Mouse (Mus musculus) cerebellum, adult 9-11 months (tissue): ENCODE results near the gene Pbx2.

Experiments
- DNase-seq: peaks from one replicate; pipeline ENCODE4 v3.0.0; 2022

Gene Pbx2

DNA sequence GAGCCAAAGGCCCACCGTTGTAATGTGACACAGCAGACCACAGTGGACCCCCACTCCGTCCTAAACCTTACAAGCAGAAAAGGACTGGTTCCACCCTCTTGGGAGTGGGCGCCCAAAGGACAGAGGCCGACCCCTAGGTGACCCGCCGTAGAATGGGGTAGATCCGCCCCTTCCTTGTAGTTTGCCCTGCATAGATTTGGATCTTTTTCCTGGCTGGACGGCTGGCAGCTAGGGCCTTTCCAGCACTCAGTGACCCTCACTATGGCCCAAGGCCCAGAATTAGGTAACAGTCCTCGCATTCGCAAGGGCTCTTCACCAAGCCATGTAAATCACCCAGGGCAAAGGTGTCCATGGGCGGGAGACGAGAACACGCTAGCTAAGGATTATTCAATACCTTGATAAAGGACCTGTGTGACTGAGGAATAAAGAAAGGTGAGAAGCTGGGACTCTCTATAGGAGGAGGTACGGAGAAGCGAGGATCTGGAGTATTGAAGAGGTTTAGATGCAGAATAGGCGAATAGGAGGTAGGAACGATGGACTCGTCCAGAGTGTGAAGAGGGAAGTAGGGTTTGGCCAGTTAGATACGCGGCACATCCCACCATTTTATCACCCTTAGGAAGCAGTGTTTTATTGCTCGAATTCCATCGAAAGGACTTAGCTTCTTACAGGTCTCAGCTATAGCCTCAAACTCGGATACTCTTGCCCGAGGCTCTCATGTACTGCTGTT, 13.6 kb downstream of the Pbx2 start:
- no peak for DNase-seq

DNA sequence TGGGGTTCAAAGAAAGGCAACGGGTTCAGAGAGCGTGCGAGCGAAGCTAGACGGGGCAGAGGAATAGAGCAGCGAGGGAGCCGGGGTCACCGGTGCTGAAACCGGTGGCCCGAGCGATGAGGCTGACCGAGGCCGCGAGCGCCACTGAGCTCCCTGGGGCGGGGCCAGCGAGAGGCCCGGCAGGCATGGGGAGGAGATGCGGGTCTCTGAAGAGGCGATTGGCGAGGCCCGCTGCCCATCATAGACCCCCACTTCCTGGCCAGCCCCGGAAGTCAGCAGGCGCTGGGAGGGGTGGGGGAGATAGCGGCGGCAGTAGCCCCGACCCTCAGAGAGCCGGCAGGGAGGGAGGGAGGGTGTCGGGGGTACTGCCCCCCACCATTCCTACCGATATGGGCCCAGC, 14.5 kb downstream of the Pbx2 start:
- DNase-seq: peak; percentile 97

DNA sequence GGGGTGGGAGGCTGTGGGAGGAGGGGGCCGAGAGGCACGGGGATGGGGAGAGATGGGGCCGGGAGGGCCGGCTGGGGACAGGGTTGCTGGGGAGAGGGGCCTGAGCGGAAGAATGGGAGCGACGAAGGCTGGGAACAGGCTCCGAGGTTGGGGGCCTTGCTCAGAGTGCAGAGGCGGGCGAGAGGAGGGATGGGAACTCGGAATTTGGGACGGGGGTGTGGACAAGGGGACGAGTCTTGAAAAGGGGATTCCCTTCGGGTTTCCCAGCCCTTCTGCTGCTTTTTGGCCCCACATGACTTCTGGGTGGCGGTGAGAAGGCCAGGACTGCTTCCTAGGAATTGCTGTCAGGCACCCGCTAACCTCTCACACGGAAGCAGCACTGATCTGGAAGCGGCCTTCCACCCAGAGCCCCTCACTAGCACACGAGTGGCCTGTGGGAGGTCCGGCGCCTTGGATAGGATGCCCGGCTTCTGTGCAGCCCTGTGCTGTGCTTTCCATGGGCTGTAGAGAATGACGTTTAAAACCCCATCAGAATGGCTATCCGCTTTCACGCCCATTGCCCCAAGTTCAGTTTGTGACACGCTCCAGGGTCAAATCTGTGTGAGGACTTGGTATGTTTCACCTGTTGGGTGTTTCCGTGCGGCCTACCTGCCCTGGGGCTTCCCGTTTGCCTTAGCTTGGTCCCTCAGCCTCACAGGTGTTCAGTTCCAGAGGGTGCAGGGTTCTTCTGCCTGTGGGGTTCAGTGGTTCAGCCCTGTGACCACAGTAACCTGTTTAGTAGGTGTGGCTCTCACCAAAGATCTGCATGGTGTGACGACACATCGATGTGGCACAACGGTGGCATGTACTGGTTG, 15.3 kb downstream of the Pbx2 start:
- DNase-seq: peak; percentile 74

DNA sequence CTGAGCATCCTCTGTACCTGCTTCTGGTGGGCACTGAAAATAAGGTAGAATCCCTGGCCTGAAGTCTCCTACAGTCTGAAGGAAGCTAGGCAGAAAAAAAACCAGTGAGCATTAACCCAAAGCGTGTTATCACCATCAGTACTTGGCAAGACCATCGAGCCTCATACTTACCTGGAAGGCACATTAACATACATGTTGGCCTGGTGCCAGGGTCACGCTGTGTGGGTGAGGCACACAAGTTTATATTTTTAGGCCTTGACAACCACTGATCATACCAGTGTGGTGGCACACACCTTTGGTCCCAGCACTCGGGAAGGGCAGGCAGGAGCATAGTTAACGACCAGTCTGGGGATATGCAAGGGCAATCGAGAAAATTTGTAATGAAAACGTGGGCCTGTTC, 16.9 kb downstream of the Pbx2 start:
- DNase-seq: no peak

DNA sequence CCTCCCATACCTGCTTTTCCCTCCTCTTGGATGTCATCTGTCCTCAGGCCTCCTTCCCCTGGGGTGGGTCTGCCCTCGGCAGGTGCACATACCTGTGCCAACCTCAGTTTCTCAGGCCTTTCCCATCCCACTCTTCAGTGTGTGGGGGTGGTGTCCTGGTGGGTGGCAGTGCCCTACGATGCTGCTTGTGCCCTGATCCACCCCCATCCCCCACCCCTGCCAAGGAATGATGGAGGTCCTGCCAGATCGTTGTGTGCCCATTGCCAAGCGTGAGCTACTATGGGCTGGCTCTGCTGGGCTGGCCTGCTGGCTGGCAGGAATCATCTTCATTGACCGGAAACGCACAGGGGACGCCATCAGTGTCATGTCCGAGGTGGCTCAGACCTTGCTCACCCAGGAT, 20.0 kb downstream of the Pbx2 start:
- no peak for DNase-seq

DNA sequence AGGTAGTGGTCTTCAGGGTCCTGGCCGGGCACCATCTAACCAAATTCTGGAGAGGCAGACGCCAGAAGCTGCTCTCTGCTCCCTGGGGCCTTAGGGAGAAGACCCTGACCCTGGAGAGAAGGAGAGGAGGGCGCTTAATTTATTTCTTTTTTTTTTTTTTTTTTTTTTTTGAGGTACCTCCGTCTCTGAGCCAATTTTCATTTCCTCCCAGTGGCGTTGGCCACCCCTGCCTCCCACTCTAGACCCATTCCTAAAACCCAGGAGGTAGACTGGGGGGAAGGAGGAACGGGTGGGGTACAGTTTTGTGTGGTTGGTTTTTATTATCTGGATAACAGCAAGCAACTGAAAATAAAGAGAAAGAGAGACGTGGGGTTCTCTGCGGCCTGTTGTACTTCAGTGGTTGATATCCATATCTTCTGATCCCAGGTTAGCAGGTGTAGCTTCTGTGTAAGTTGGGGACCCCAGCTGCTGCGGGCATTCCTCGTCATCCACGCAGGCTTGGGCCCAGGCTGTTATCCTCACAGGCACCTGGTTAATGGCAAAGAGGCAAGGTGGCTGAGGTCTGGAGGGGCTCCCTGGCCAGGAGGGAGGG, 22.1 kb downstream of the Pbx2 start:
- no peak for DNase-seq

DNA sequence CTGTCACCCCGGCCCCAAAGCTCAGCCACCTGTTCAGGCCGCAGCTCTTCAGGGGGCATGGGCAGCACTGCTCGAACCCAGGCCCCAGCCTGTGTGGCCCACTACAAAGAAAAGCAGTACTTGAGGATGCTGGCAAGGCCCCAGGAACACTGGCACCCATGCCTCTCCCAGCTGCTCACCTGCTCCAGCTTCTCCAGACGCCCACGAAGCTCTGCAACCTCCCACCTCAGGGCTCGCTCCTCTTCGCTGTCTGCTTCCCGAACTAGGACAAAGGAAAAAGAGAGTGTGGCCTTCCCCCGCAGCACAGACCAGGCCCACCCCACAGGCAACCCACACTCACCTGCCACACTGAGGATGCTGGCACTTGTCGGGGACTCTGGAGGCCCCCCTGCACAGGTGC, 22.8 kb downstream of the Pbx2 start:
- DNase-seq: no peak

DNA sequence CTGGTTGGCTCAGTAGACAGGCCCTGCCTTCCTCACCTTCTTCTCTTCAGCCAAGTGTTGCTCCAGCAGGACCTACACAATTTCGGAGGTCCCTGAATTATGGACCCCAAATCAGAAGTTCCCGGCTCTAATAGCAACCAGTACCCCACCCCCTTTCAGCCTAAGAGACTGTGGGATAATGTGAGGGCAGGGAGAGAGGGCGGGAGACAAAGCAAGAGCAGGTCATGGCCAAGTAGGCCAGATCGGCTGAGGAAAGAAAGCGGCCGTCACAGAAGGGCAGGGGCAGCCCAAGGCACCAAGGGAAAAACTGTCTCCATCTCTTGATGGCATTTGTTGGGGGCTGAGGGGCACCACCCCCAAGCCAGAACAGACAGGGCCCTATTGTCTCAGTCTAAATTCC, 24.8 kb downstream of the Pbx2 start, which contains the start of gene Egfl8:
Gene Egfl8, minus strand, starts transcription at position 101 of the 400 bp plus-strand sequence.
- no peak for DNase-seq

DNA sequence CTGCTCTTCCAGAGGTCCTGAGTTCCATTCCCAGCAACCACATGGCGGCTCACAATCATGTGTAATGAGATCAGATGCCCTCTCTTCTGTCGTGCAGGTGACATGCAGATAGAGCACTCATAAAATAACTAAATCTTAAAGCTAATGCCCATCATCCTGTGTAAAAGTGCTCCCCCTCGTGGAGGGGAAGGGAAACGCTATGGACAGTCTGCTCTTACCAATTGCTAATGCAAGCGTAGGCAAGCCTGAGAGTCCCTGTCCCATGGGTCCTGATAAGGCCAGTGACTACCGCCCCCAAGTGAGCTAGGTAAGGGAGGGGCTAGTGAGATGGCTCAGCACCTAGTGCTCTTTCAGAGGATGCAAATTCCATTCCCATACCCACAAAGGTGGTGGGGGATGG, 27.9 kb downstream of the Pbx2 start:
- no peak for DNase-seq

DNA sequence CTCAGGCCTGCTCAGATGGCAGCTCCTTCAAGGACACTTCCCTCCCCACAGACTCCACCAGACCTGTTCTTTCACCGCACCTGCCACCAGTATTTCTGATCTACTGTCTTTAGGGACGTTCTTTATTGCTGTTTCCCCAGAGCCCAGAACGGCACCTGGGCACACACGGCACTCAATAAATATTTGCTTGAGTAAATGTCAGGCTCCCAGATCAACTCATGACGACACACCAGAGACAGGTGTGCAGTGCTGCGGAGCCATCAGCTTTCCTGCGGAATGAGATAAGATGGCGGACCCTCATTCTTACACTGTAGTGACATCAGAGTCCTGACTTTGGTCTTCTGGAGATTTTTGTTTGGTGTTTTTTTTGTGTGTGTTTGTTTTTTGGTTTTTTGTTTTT, 29.9 kb downstream of the Pbx2 start:
- no peak for DNase-seq

DNA sequence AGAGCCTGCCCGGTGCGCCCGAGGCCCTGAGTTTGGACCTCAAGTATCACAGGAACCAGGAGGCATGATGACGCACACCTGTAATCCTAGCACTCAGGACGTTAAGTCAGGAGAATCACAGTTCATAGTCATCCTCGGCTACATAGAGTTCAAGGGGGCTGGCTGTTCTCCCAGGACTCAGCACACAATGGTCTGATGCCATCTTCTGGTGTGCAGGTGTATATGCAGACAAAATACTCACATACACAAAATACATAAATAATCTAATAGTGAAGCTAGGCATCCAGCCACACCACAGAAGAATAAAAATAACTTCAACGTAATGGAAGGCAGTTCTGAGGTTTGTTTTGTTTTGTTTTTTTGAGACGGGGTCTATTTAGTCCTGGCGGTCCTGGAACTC, 32.1 kb downstream of the Pbx2 start:
- DNase-seq: no peak

DNA sequence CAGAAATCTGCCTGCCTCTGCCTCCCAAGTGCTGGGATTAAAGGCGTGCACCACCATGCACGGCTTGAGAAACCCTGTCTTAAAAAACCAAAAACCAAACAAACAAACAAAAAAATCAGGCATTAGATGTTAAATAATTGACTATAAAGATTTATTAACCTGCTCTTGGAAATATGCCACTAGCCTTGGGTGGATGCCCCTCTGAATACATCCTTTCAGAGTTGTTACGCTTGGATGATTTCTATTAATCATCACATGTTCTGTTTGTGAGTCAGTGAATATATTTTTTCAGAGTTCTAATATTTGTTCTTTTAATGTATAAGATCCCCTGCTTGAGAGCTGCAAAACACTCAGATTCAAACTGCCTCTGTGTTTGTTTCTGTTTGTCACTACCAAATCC, 33.9 kb downstream of the Pbx2 start:
- DNase-seq: no peak

DNA sequence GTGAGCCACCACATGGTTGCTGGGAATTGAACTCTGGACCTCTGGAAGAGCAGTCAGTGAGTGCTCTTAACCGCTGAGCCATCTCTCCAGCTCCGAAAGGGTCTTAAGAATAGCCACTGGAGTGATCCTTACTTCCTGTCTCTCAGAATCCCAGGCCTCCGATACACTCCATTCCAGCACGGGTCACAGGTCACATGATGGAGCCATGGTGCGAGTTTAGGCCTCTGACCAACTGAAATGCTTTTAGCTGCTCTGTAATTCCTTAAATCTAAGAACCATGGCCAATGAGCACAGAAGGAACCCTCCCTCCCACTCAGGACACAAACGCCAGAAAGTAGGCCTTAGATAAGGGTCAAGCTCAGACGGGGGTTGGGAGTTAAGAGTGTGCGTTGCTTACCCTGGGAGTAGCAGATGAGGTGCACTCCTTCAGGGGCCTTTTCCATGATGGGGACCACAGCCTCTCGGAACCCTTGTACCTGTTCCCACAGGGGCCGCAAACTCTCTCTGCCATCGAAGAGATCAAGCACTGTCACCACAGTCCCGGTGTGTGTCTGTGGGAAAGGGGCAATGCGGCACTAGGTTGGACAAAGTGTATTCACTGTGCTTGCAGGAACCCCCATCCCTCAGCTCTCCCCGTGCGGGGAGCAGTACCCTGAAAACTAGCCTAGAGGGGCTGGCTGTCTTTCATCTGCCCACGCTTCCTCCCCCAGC, 35.2 kb downstream of the Pbx2 start:
- DNase-seq: peak; percentile 66

DNA sequence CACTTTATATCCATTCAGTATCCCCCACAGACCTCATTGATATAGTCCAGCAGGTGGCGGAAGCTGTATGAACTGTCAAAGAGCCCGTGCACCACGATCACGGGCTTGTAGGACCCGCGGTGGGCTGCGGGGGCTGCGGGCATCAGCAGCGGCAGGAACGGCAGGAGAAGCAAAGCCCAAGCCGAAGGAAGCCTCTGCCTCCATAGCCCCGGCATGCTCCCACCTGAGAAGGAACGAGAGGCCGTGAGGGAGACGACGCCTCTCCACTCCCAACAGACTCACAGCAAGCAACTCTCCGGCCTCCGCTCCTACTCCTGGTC, 35.7 kb downstream of the Pbx2 start:
- DNase-seq: no peak

DNA sequence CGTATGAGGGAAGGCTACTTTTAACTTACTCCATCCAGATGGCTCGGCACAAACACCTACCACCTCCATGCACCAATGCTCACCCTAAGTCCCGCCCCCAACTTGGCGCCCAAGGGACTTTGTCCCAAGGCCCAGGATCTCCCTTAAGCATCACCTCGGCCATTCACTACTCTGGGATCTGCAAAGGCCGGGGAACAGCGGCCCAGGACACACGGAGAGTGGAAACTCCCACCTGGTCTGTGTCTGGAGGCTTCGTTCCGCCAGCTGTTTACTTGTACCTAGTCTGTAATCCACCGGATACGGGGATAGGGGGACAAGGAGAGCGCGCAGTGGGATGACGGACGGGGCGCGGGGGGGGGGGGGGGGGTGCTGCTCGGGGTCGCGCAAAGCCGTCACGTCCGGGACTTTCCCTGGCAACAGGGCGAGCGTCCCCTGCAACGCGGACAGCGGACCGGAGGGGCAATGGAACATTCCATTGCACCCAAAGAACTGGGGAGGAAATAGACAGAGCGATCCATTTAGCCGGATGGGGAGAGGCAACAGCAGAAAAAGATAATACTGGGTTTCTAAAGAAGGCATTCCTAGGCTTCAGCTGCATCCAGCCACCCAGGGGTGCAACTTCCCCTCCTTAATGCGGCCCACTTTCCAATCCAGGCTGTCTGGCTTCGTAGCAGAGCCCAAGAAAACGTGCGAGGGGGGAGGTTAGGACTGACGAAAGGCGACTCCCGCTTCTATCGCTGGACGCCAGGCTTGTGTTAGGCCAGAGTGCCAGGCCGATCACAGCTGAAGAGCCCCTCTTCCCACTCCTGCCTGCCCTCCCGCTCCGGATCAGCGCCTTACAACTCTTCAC, 36.3 kb downstream of the Pbx2 start:
- peak; percentile 92 for DNase-seq

DNA sequence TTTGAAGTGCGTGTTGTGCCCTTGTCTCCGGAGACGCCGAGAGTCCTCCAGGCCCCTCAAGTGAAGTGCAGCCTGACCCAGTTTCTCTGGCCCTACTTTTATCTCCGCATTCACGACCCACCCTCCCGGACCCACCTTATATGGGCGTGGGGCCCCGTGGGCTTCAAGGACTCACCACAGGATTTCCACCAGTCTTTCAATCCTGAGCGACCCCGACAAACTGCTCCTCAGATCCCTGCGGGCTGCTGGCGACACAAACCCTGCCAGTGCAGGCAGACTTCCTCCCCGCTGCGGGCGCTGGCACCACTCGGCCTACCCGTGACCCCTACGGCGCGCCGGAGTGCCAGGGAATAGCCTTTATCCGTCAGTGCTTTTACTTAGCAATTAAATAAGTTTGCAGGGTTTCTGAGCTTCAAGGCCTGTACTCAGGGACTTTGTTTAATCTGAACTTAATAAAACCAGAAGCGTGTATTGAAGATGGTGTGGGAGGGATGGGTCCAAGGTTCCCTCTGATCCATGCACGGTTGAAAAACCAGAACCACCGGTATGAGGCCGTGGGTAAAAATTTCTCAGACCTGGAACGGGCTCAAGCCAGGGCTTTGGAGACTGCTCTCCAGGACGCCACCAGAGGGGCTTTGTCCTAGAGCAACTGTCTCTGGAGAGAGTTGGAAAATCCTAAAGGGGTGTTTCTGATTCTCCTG, 37.0 kb downstream of the Pbx2 start, which contains the start of gene Ppt2:
Gene Ppt2, minus strand, starts transcription at position 568 of the 701 bp plus-strand sequence.
- DNase-seq: peak; percentile 86

DNA sequence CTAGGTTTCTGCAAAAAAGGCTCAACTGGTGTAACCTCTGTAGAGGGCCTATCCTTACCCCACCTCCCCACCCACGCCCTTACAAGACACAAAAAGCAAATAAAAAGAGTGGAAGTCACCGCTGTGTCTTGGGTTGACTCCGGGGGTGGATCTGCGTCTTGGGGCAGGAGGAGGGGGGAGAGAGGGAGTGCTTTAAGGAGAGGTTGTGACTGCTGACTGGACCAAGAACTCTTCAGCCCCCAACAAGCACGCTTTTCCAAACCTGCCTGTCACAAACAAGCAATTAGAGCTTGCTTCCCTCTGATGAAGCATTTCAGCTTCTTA, 37.5 kb downstream of the Pbx2 start:
- no peak for DNase-seq

DNA sequence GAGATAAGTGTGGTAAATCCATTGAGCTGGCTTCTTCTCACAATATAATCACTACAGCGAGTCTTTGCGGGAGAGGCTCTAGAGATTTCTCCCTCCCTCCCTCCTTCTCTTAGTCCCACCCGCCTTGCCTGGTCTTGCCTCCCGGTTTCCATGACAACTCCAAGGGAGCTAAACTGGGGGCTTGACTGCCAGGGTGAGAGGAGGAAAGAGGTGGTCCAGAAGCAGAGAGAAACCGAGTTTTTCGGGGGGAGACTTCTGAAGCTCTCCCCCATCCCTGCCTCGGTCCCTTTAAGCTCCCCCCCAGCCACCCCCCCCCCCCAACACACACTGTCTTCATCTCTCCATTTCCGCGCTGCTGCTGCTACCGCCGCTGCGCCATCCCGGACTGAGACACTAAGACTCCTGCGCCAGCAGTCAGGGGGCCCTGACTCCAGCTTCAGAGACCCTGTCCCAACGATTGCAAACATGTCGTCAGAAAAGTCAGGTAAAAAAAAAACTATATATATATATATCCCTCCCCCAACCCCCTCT, 38.2 kb downstream of the Pbx2 start, which contains the start of gene Prrt1:
Gene Prrt1, plus strand, starts transcription at position 313 of the 531 bp plus-strand sequence.
- peak; percentile 81 for DNase-seq

DNA sequence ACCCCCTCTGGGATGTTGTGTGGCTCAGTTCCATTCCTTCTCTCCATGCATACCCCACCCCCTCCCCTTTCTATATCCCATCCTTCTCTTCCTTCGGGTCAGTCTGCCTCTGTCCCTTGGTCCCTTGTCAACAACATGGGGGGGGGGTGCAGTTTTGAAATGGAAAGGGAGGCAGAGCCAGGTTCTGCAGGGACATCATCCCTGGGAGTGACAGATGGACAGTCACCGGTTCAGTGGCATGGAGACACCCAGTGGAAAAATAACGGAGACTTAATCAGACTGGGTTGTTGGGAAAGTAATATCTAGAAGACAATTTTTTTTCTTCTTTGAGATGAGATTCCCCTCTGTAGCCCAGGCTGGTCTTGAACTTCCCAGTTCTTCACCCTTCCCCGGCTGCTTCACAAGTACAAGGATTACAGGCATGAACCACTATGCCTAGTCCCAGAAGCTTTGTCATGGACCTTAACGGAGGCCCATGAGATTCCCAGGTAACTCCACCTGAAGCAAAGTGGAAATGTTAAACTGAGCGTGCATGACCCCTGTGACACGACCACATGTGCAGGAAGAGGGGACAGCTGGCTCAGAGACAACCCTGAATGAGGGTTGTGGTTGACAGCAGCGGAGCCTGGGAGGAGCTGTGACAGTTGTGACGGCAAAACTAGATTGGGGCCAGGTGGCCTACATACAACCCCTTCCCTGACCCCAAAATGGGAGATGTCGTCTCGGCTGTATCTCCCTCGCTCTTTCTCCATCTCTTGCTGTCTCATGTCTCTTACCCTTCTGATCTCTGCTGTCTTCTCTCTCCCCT, 38.9 kb downstream of the Pbx2 start:
- DNase-seq: peak; percentile 81

DNA sequence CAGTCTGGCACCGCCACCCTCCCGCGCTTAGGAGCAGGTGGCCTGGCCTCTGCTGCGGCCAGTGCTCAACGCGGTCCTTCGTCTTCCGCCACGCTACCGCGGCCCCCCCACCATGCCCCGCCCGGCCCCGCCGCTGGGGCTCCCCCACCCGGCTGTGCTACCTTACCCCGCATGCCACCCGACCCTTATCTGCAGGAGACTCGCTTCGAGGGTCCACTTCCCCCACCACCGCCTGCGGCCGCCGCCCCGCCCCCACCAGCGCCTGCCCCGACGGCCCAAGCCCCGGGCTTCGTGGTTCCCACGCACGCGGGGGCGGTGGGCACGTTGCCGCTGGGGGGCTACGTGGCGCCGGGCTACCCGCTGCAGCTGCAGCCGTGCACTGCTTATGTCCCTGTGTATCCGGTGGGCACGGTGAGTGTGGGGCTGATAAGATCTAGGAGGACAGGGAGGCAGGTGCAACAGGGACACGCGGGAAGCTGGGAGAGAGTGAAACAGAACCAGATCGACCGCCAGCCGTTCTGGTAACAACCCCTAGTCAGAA, 39.8 kb downstream of the Pbx2 start:
- DNase-seq: peak; percentile 77
